Mouse (Mus musculus) neural tube, embryonic 11.5 days (tissue): ENCODE measurements around the gene Rabl3. TPM values are rescaled to one million over a fixed set of nuclear protein-coding genes. Genes with fewer than 3 reads are reported as not detected.

ENCODE experiments used
- ATAC-seq: fragments of 200-750 bp; cut with Nextera tagmentation; 2 replicates; pipeline ENCODE4 v1.8.0; 2017; ENCODE audit warnings: moderate number of reproducible peaks, mild to moderate bottlenecking, moderate TSS enrichment, moderate library complexity; ENCODE audit not compliant: insufficient read depth, low FRiP score, low TSS enrichment
- DNase-seq: peaks from one replicate; pipeline ENCODE4 v3.0.0-alpha.2; 2015; ENCODE audit warnings: low spot score
- H3K27ac ChIP-seq: fragments of 300-500 bp; sonication (generic); 2 replicates; pipeline ENCODE4 v1.5.1; 2014; ENCODE audit warnings: low read depth, mild to moderate bottlenecking, low read length
- H3K27me3 ChIP-seq: fragments of 300-500 bp; sonication (generic); 2 replicates; pipeline ENCODE4 v1.6.1; 2014; ENCODE audit warnings: mild to moderate bottlenecking, low read length, mixed read lengths; ENCODE audit not compliant: control insufficient read depth, insufficient read depth
- H3K36me3 ChIP-seq: fragments of 300-500 bp; sonication (generic); 2 replicates; pipeline ENCODE4 v1.6.1; 2014; ENCODE audit warnings: mild to moderate bottlenecking, low read length, moderate library complexity, mixed read lengths; ENCODE audit not compliant: control insufficient read depth, insufficient read depth
- H3K4me1 ChIP-seq: fragments of 300-500 bp; sonication (generic); 2 replicates; pipeline ENCODE4 v1.6.1; 2014; ENCODE audit warnings: low read length, mixed read lengths; ENCODE audit not compliant: control insufficient read depth, insufficient read depth
- H3K4me2 ChIP-seq: fragments of 300-500 bp; sonication (generic); 2 replicates; pipeline ENCODE4 v1.6.1; 2014; ENCODE audit warnings: low read depth, mild to moderate bottlenecking, moderate library complexity
- H3K4me3 ChIP-seq: fragments of 300-500 bp; sonication (generic); 2 replicates; pipeline ENCODE4 v1.5.1; 2014; ENCODE audit warnings: low read depth, low read length
- H3K9ac ChIP-seq: fragments of 300-500 bp; sonication (generic); 2 replicates; pipeline ENCODE4 v1.6.1; 2014; ENCODE audit warnings: mild to moderate bottlenecking, low read length
- H3K9me3 ChIP-seq: fragments of 300-500 bp; sonication (generic); 2 replicates; pipeline ENCODE4 v1.6.1; 2016; ENCODE audit warnings: low read length; ENCODE audit not compliant: control insufficient read depth
- WGBS: fragments of 180-500 bp; shearing (Covaris S2); extraction: QIAGEN DNeasy Blood & Tissue Kit; methylation state at CpG from one replicate; pipeline ENCODE4 v1.1.7; 2014; 5-methylcytosine and 5-hydroxymethylcytosine counted together
- polyA plus RNA-seq: library from polyadenylated mRNA; unstranded; fragments of >200 nt; fragmentation: Nextera tagmentation; extraction: Ambion mirVana; gene quantifications from 2 replicates; pipeline ENCODE4 v1.2.1, GENCODE M21; 2014

Rabl3 gene
- polyA plus RNA-seq, 1 experiment from 2014 or later = 39.6 TPM

DNA sequence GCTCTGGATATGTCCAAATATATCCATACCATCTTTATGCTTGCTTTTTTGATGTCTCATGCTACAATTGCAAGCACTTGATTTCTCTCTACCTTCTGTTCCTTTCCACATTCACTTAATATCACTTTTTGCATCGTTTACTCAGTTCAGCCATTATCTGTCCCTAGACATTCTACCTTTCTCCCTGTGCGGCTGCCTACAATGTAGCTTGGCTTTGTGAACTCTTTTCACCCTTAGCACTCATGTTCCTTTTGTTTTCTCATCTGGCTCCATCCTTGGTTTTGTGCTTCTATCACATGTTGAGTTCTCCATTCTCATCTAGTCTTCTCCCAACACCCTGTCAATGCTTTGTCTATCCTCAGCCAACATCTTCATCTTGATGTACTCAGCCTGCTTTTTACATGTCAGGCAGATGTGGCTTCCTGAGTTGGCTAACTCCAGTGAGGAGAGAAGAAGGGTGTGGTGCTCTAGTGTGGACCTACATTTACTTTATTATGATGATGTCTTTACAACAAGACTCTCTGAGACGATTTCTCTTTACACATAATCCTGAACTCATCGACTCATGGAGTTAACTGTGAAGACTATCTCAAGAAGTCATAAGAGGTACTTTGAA lies 22.0 kb upstream of the Rabl3 start:
- 97% methylated on average over 4 of the region's 4 CpGs for WGBS
- peaks cover 9% of the 10 kb centered on the region; the same call in 1 of the 2 replicates for H3K36me3 ChIP-seq

GRCm38 (mm10) chr16:37518662-37519061 lies 21.0 kb upstream of the Rabl3 start:
- peaks cover 2% of the 10 kb centered on the region; the same call in 1 of the 2 replicates for H3K9me3 ChIP-seq
- no peak overlapping the region for H3K27ac ChIP-seq
- no peak overlapping the region for H3K9ac ChIP-seq
- DNase-seq = no peak
- WGBS = 93% methylated on average over 2 of the region's 2 CpGs
- ATAC-seq = no peak
- H3K36me3 ChIP-seq = peaks cover 12% of the 10 kb centered on the region
- H3K4me2 ChIP-seq = no peak overlapping the region
- H3K27me3 ChIP-seq = no peaks in the 10 kb centered on the region
- H3K4me3 ChIP-seq = no peak overlapping the region
- H3K4me1 ChIP-seq = no peaks in the 10 kb centered on the region

More for the DNA sequence above, 22.0 kb upstream of the Rabl3 start:
- DNase-seq = no peak
- H3K4me2 ChIP-seq = no peak overlapping the region
- H3K9ac ChIP-seq = no peak overlapping the region
- ATAC-seq = no peak
- no peaks in the 10 kb centered on the region for H3K4me1 ChIP-seq
- H3K27me3 ChIP-seq = no peaks in the 10 kb centered on the region
- H3K4me3 ChIP-seq = no peak overlapping the region
- no peaks in the 10 kb centered on the region for H3K9me3 ChIP-seq
- H3K27ac ChIP-seq = no peak overlapping the region

DNA sequence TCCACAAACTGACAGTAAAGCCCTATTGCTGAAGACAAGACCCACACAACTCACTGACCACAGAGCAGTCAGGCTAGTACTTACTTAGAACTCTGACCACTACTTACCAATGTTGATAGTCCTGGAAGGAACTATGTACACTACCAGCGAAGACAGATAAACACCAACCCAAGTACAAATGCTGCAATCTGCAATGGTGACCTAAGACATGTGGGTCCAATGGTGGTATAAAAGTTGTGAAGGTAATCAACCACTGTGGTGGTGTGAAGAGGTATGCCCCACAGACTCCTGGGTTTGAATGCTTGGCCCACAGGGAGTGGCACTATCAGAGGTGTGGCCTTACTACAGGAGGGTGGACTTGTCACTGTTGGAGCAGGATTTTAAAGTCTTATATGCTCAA lies 20.0 kb upstream of the Rabl3 start:
- 100% methylated on average over 1 of the region's 1 CpGs for WGBS
- Histone ChIP-seq H3K36me3 (peaks cover 13% of the 10 kb centered on the region), H3K27me3 (no peaks in the 10 kb centered on the region)

DNA sequence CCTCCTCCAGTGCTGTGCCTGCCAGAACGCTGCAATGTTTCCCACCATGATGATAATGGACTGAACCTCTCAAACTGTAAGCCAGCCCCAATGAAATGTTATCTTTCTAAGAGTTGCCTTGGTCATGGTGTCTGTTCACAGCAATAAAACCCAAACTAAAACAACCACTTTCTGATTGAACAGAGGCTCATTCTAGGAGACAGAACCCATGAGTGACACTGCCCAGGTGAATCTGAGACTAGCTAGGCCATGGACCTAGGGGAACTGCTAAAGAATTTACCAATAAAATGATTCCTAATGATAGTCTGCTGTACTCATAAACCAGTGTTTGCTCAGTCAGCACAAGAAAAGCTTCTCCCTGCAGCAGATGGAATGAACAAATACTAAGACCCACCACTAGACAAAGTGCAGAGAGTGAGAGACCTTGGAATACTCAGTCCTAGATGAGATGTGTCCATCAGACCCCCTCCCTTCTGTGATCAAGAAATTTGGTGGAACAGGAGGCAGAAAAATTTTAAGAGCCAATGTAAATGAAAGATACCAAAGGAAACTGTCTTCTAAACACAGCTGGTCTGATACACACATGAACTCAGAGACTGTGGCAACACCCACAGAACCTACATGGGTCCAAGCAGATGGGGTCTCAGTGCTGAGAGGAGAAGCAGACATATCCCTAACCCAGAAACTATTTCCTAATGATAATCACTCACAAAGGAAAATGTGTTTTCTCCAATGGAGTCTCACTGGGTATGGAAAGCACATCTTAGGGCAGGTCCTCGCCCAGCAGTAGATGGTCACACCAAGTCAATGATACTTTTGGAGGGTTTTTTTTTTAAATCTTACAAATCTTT lies 19.3 kb upstream of the Rabl3 start:
- H3K27me3 ChIP-seq = no peaks in the 10 kb centered on the region
- no peak for ATAC-seq
- 95% methylated on average over 2 of the region's 2 CpGs for WGBS
- H3K9me3 ChIP-seq = peaks cover 3% of the 10 kb centered on the region; the same call in 1 of the 2 replicates
- H3K4me2 ChIP-seq = no peak overlapping the region
- no peaks in the 10 kb centered on the region for H3K4me1 ChIP-seq
- H3K27ac ChIP-seq = no peak overlapping the region
- no peak overlapping the region for H3K4me3 ChIP-seq
- peaks cover 13% of the 10 kb centered on the region for H3K36me3 ChIP-seq
- no peak for DNase-seq
- H3K9ac ChIP-seq = no peak overlapping the region

More for the DNA sequence above, 20.0 kb upstream of the Rabl3 start:
- no peak overlapping the region for H3K9ac ChIP-seq
- H3K4me3 ChIP-seq = no peak overlapping the region
- no peaks in the 10 kb centered on the region for H3K4me1 ChIP-seq
- no peak overlapping the region for H3K4me2 ChIP-seq
- H3K9me3 ChIP-seq = peaks cover 3% of the 10 kb centered on the region; the same call in 1 of the 2 replicates
- DNase-seq = no peak
- H3K27ac ChIP-seq = no peak overlapping the region
- ATAC-seq = no peak

DNA sequence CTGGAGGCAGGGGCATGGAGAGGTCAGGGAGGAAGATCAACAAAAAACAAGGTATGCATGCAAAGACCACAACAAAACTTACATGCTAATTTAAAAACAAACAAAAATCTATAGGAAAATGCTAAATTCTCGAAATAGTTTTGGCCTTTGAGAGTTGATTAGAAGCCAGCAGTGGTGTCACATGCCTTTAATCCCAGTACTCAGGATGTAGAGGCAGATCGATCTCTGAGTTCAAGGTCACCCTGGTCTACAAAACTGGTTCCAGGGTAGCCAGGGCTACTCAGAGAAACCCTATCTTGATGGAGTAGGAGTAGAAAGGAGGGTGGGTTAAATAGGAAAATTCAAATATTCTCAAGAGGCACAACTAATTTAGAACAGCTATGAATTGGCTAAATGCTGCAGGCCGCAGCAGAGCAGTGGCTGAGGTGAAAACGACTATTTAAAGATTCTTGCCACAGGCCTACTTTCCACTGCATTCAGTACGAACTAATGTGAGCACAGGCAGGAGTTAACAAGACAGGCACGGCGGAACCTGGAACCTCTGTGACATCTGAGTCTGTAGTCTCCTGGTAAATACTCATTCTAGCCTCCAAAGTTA lies 17.5 kb upstream of the Rabl3 start:
- 94% methylated on average over 7 of the region's 7 CpGs for WGBS
- peaks cover 13% of the 10 kb centered on the region for H3K36me3 ChIP-seq

GRCm38 (mm10) chr16:37525121-37525520 lies 14.6 kb upstream of the Rabl3 start:
- Histone ChIP-seq H3K4me3 (no peak overlapping the region), H3K27ac (no peak overlapping the region), H3K27me3 (no peaks in the 10 kb centered on the region), H3K36me3 (peaks cover 13% of the 10 kb centered on the region), H3K9me3 (peaks cover 3% of the 10 kb centered on the region; the same call in 1 of the 2 replicates), H3K4me1 (no peaks in the 10 kb centered on the region), H3K9ac (no peak overlapping the region), H3K4me2 (no peak overlapping the region)
- DNase-seq = no peak
- 94% methylated on average over 2 of the region's 2 CpGs for WGBS
- no peak for ATAC-seq

More for the DNA sequence above, 17.5 kb upstream of the Rabl3 start:
- DNase-seq (no peak), ATAC-seq (no peak)
- no peak overlapping the region for H3K4me2 ChIP-seq
- H3K9me3 ChIP-seq = peaks cover 3% of the 10 kb centered on the region; the same call in 1 of the 2 replicates
- H3K27me3 ChIP-seq = no peaks in the 10 kb centered on the region
- no peak overlapping the region for H3K27ac ChIP-seq
- no peak overlapping the region for H3K4me3 ChIP-seq
- H3K9ac ChIP-seq = no peak overlapping the region
- H3K4me1 ChIP-seq = no peaks in the 10 kb centered on the region

DNA sequence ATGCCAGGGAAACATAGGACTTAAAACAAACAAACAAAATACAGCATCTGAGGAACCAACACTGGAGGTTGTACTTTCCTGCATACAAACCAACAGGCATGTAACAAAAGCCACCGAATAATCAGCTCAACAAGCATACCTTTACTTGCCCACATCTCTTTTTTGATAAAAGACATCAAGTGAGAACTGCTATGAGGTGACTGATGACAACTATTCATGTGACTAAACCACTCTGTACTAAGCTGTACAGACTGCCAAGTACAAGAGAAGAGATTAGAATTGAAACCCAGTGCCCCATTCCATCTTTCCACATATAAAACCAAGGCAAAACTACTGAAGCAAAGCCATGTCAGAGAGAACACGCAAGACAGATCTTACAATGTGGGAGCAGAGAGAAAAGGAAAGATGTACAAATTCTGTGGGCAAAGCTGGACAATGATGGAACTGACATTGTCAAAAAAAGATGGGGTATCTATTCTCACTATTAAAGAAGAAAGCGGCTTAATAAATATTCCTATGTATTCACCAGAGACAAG lies 12.9 kb upstream of the Rabl3 start:
- H3K4me1 ChIP-seq = no peaks in the 10 kb centered on the region
- no peak for ATAC-seq

DNA sequence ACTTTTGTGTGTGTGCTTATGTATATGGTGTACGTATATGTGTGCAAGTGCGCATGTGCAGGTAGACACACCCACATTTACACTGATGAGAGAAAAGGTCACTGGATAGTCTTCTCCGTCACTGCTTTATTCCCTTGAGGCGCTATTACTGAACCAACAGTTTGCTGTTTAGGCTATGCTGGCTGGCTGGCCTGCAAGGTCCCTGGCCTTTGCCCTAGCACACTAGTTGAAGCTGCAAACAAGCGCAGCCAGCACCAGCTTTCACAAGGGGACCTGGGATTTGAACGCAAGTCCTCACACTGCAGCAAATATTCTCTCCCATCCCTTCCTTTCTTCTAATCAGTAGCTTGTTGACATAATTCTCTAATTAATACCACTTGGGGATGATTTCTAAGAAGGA lies 9.5 kb upstream of the Rabl3 start:
- no peak overlapping the region for H3K4me2 ChIP-seq
- no peaks in the 10 kb centered on the region for H3K9me3 ChIP-seq
- DNase-seq = no peak
- H3K27ac ChIP-seq = no peak overlapping the region
- WGBS = 86% methylated on average over 6 of the region's 6 CpGs
- H3K27me3 ChIP-seq = no peaks in the 10 kb centered on the region
- peaks cover 2% of the 10 kb centered on the region for H3K36me3 ChIP-seq
- H3K4me1 ChIP-seq = no peaks in the 10 kb centered on the region
- no peak overlapping the region for H3K9ac ChIP-seq
- H3K4me3 ChIP-seq = no peak overlapping the region
- ATAC-seq = no peak

More for the DNA sequence above, 12.9 kb upstream of the Rabl3 start:
- DNase-seq = no peak
- no peak overlapping the region for H3K27ac ChIP-seq
- H3K9ac ChIP-seq = no peak overlapping the region
- peaks cover 9% of the 10 kb centered on the region for H3K36me3 ChIP-seq
- H3K27me3 ChIP-seq = no peaks in the 10 kb centered on the region
- H3K9me3 ChIP-seq = peaks cover 3% of the 10 kb centered on the region; the same call in 1 of the 2 replicates
- no peak overlapping the region for H3K4me3 ChIP-seq
- WGBS = 96% methylated on average over 3 of the region's 3 CpGs
- H3K4me2 ChIP-seq = no peak overlapping the region
